Mouse (Mus musculus) liver, embryonic 15.5 days (tissue): ENCODE measurements around the gene Pde1c. TPM values are rescaled to one million over a fixed set of nuclear protein-coding genes. Genes with fewer than 3 reads are reported as not detected.

ENCODE experiments used
- ATAC-seq: fragments of 200-750 bp; cut with Nextera tagmentation; 2 replicates; pipeline ENCODE4 v1.8.0; 2017; ENCODE audit warnings: moderate number of reproducible peaks, mild to moderate bottlenecking, moderate library complexity; ENCODE audit not compliant: insufficient read depth
- H3K27ac ChIP-seq: fragments of 300-500 bp; sonication (generic); replicated peaks from 2 replicates; pipeline ENCODE4 v1.5.1; 2015; ENCODE audit warnings: mild to moderate bottlenecking, inconsistent platforms
- H3K27me3 ChIP-seq: fragments of 300-500 bp; sonication (generic); 2 replicates; pipeline ENCODE4 v1.6.1; 2015; ENCODE audit warnings: mild to moderate bottlenecking, inconsistent platforms
- H3K36me3 ChIP-seq: fragments of 300-500 bp; sonication (generic); replicated peaks from 2 replicates; pipeline ENCODE4 v1.6.1; 2015; ENCODE audit warnings: moderate library complexity, mild to moderate bottlenecking, inconsistent platforms
- H3K4me1 ChIP-seq: fragments of 300-500 bp; sonication (generic); replicated peaks from 2 replicates; pipeline ENCODE4 v1.6.1; 2015; ENCODE audit warnings: inconsistent platforms
- H3K4me2 ChIP-seq: fragments of 300-500 bp; sonication (generic); 2 replicates; pipeline ENCODE4 v1.6.1; 2015; ENCODE audit warnings: moderate library complexity, mild to moderate bottlenecking, inconsistent platforms
- H3K4me3 ChIP-seq: fragments of 300-500 bp; sonication (generic); replicated peaks from 2 replicates; pipeline ENCODE4 v1.5.1; 2015; ENCODE audit warnings: mild to moderate bottlenecking, inconsistent platforms
- H3K9ac ChIP-seq: fragments of 300-500 bp; sonication (generic); 2 replicates; pipeline ENCODE4 v1.6.1; 2015; ENCODE audit warnings: moderate library complexity, mild to moderate bottlenecking, inconsistent platforms
- H3K9me3 ChIP-seq: fragments of 300-500 bp; sonication (generic); replicated peaks from 2 replicates; pipeline ENCODE4 v1.6.1; 2016; ENCODE audit warnings: inconsistent platforms
- WGBS: fragments of 180-500 bp; shearing (Covaris S2); methylation state at CpG from one replicate; pipeline ENCODE4 v1.1.7; 2015; ENCODE audit warnings: mixed read lengths; ENCODE audit not compliant: insufficient replicate concordance; 5-methylcytosine and 5-hydroxymethylcytosine counted together
- polyA plus RNA-seq: library from polyadenylated mRNA; unstranded; fragments of >200 nt; fragmentation: Nextera tagmentation; extraction: Ambion mirVana; gene quantifications from 2 replicates; pipeline ENCODE4 v1.2.1, GENCODE M21; 2015

Gene Pde1c
- polyA plus RNA-seq, 1 experiment from 2014 or later: 0.76 TPM

GRCm38 (mm10) chr6:56551022-56551421 is 17.9 kb downstream of the Pde1c start:
- Histone ChIP-seq H3K36me3 (no peaks in the 10 kb centered on the region), H3K4me3 (no peak overlapping the region), H3K27ac (no peak overlapping the region), H3K9ac (no peak overlapping the region), H3K9me3 (no peaks in the 10 kb centered on the region), H3K4me2 (no peak overlapping the region), H3K27me3 (no peaks in the 10 kb centered on the region), H3K4me1 (no peaks in the 10 kb centered on the region)
- 24% methylated on average over 4 of the region's 4 CpGs for WGBS
- no peak for ATAC-seq

GRCm38 (mm10) chr6:56540247-56540646 is 28.7 kb downstream of the Pde1c start:
- 52% methylated on average over 5 of the region's 5 CpGs for WGBS
- ATAC-seq: no peak
- no peaks in the 10 kb centered on the region for H3K27me3 ChIP-seq

GRCm38 (mm10) chr6:56534653-56535052 is 34.2 kb downstream of the Pde1c start:
- H3K4me2 ChIP-seq: no peak overlapping the region
- H3K9ac ChIP-seq: no peak overlapping the region
- no peaks in the 10 kb centered on the region for H3K27me3 ChIP-seq
- ATAC-seq: no peak
- no peaks in the 10 kb centered on the region for H3K36me3 ChIP-seq
- H3K4me1 ChIP-seq: no peaks in the 10 kb centered on the region
- no peak overlapping the region for H3K4me3 ChIP-seq
- no peak overlapping the region for H3K27ac ChIP-seq
- H3K9me3 ChIP-seq: no peaks in the 10 kb centered on the region

More at GRCm38 (mm10) chr6:56540247-56540646, 28.7 kb downstream of the Pde1c start:
- Histone ChIP-seq H3K4me2 (no peak overlapping the region), H3K36me3 (no peaks in the 10 kb centered on the region), H3K27ac (no peak overlapping the region), H3K4me1 (no peaks in the 10 kb centered on the region), H3K9ac (no peak overlapping the region), H3K4me3 (no peak overlapping the region), H3K9me3 (no peaks in the 10 kb centered on the region)

GRCm38 (mm10) chr6:56532257-56532656 is 36.6 kb downstream of the Pde1c start:
- Histone ChIP-seq H3K36me3 (no peaks in the 10 kb centered on the region), H3K27me3 (no peaks in the 10 kb centered on the region), H3K4me1 (no peaks in the 10 kb centered on the region)

GRCm38 (mm10) chr6:56523938-56524866 is 44.7 kb downstream of the Pde1c start:
- Histone ChIP-seq H3K27me3 (no peaks in the 10 kb centered on the region), H3K4me2 (no peak overlapping the region), H3K36me3 (no peaks in the 10 kb centered on the region), H3K9ac (no peak overlapping the region), H3K9me3 (no peaks in the 10 kb centered on the region), H3K4me1 (no peaks in the 10 kb centered on the region), H3K27ac (no peak overlapping the region), H3K4me3 (no peak overlapping the region)
- ATAC-seq: no peak
- 54% methylated on average over 6 of the region's 6 CpGs for WGBS

More at GRCm38 (mm10) chr6:56532257-56532656, 36.6 kb downstream of the Pde1c start:
- ATAC-seq: no peak
- H3K4me2 ChIP-seq: no peak overlapping the region
- H3K27ac ChIP-seq: no peak overlapping the region
- no peak overlapping the region for H3K9ac ChIP-seq
- no peak overlapping the region for H3K4me3 ChIP-seq
- WGBS: 59% methylated on average over 2 of the region's 2 CpGs
- H3K9me3 ChIP-seq: no peaks in the 10 kb centered on the region

- no peak overlapping the region for H3K27ac ChIP-seq
- ATAC-seq: no peak
- H3K9me3 ChIP-seq: no peaks in the 10 kb centered on the region
- 55% methylated on average over 5 of the region's 5 CpGs for WGBS
- H3K36me3 ChIP-seq: no peaks in the 10 kb centered on the region
- no peak overlapping the region for H3K9ac ChIP-seq
- no peaks in the 10 kb centered on the region for H3K27me3 ChIP-seq
- no peaks in the 10 kb centered on the region for H3K4me1 ChIP-seq
- no peak overlapping the region for H3K4me2 ChIP-seq
- H3K4me3 ChIP-seq: no peak overlapping the region
Measured at GRCm38 (mm10) chr6:56489161-56489560, 79.7 kb downstream of the Pde1c start.

- Histone ChIP-seq H3K36me3 (no peaks in the 10 kb centered on the region), H3K9ac (no peak overlapping the region), H3K4me1 (no peaks in the 10 kb centered on the region), H3K4me3 (no peak overlapping the region), H3K27me3 (no peaks in the 10 kb centered on the region), H3K4me2 (no peak overlapping the region), H3K27ac (no peak overlapping the region), H3K9me3 (no peaks in the 10 kb centered on the region)
- WGBS: 53% methylated on average over 3 of the region's 3 CpGs
- ATAC-seq: no peak
Measured at GRCm38 (mm10) chr6:56485078-56485477, 83.8 kb downstream of the Pde1c start.

GRCm38 (mm10) chr6:56480914-56481482 is 87.9 kb downstream of the Pde1c start:
- ATAC-seq: no peak
- no peak overlapping the region for H3K4me3 ChIP-seq
- 4% methylated on average over 6 of the region's 6 CpGs for WGBS

GRCm38 (mm10) chr6:56476581-56476980 is 92.3 kb downstream of the Pde1c start:
- Histone ChIP-seq H3K36me3 (no peaks in the 10 kb centered on the region), H3K9ac (no peak overlapping the region), H3K4me1 (no peaks in the 10 kb centered on the region), H3K4me2 (no peak overlapping the region), H3K27ac (no peak overlapping the region), H3K9me3 (no peaks in the 10 kb centered on the region), H3K4me3 (no peak overlapping the region), H3K27me3 (no peaks in the 10 kb centered on the region)
- no peak for ATAC-seq
- 50% methylated on average over 6 of the region's 6 CpGs for WGBS

More at GRCm38 (mm10) chr6:56480914-56481482, 87.9 kb downstream of the Pde1c start:
- no peaks in the 10 kb centered on the region for H3K27me3 ChIP-seq
- no peaks in the 10 kb centered on the region for H3K36me3 ChIP-seq
- no peaks in the 10 kb centered on the region for H3K4me1 ChIP-seq
- H3K4me2 ChIP-seq: no peak overlapping the region
- no peak overlapping the region for H3K27ac ChIP-seq
- H3K9ac ChIP-seq: no peak overlapping the region
- no peaks in the 10 kb centered on the region for H3K9me3 ChIP-seq

GRCm38 (mm10) chr6:56458098-56458497 is 110.8 kb downstream of the Pde1c start:
- H3K27me3 ChIP-seq: no peaks in the 10 kb centered on the region
- H3K36me3 ChIP-seq: no peaks in the 10 kb centered on the region
- H3K4me3 ChIP-seq: no peak overlapping the region
- no peaks in the 10 kb centered on the region for H3K9me3 ChIP-seq
- H3K4me1 ChIP-seq: no peaks in the 10 kb centered on the region
- ATAC-seq: no peak
- no peak overlapping the region for H3K4me2 ChIP-seq
- H3K27ac ChIP-seq: no peak overlapping the region
- no peak overlapping the region for H3K9ac ChIP-seq
- 32% methylated on average over 3 of the region's 3 CpGs for whole genome bisulfite sequencing

GRCm38 (mm10) chr6:56447917-56448316 is 121.0 kb downstream of the Pde1c start:
- Histone ChIP-seq H3K27ac (no peak overlapping the region), H3K27me3 (no peaks in the 10 kb centered on the region), H3K36me3 (no peaks in the 10 kb centered on the region), H3K4me3 (no peak overlapping the region), H3K9me3 (no peaks in the 10 kb centered on the region), H3K4me1 (no peaks in the 10 kb centered on the region), H3K4me2 (no peak overlapping the region), H3K9ac (no peak overlapping the region)
- WGBS: 22% methylated on average over 2 of the region's 2 CpGs
- ATAC-seq: no peak
